Mouse (Mus musculus) bone marrow macrophage, adult 2 months (primary cell): ENCODE data around the gene Camk2b. TPM values are rescaled to one million over a fixed set of nuclear protein-coding genes. Genes with fewer than 3 reads are reported as not detected.
"Not testable (repeated sequence)": the region's sequence is repeated elsewhere in the genome, so short reads cannot be mapped to it uniquely, and the experiment has no call there.

Source experiments
- H3K27ac ChIP-seq: 2 replicates; pipeline ENCODE4 v1.5.1; 2012; ENCODE audit warnings: low read depth, low read length; ENCODE audit not compliant: insufficient read depth
- H3K4me1 ChIP-seq: 2 replicates; pipeline ENCODE4 v1.6.1; 2012; ENCODE audit warnings: low read length; ENCODE audit not compliant: control insufficient read depth, insufficient read depth
- H3K4me3 ChIP-seq: 2 replicates; pipeline ENCODE4 v1.5.1; 2012; ENCODE audit warnings: mild to moderate bottlenecking, low read length, moderate library complexity; ENCODE audit not compliant: insufficient read depth
- CTCF ChIP-seq: IDR thresholded peaks from 2 replicates; pipeline ENCODE4 v1.5.1; 2012; ENCODE audit warnings: low read depth, mild to moderate bottlenecking, low read length, moderate library complexity
- POLR2A ChIP-seq: IDR thresholded peaks from 2 replicates; pipeline ENCODE4 v1.6.1; 2012; ENCODE audit warnings: mild to moderate bottlenecking, low read depth, low read length, borderline replicate concordance
- polyA plus RNA-seq: library from polyadenylated mRNA; stranded (reverse); fragments of >200 nt; gene quantifications from 2 replicates; pipeline ENCODE4 v1.2.4, GENCODE M21; 2012; ENCODE audit not compliant: missing spikeins, insufficient read depth, insufficient read length

Gene Camk2b
- polyA plus RNA-seq, 1 experiment, result 0.63 TPM

DNA sequence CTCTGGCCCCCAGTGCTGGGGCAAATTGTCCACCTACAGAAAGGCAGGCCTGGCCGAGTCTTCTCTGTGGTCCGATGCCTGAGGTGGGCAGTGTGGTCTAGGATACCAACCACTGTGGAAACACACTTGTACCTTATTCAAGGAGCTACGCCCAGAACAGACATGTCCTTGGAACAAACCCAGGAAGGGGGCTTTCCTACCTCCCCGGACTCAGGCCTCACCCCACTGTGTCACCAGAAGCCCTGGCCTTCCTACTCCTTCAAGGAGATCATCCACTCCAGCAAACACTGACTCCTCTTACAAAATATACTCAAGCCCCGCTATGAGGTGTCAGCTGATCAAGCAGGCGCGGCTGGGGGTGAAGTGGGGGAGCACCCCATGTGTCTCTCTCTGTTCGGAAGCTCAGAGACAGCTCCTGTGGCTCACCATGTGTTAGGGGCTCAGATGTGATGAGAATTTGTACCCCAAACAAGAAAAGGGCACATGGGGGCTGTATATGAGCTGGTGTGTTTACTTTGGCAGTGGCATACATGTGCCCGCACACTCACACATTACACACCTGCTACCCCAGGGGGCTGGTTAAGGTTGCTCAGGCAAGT lies 49.3 kb downstream of the Camk2b start:
- H3K4me3 ChIP-seq, result no peak overlapping the region
- no peak for TF ChIP-seq POLR2A
- H3K27ac ChIP-seq, result no peak overlapping the region

GRCm38 (mm10) chr11:6016368-6016767 lies 49.8 kb downstream of the Camk2b start:
- H3K27ac ChIP-seq, result no peak overlapping the region
- no peak overlapping the region for H3K4me3 ChIP-seq
- no peak for TF ChIP-seq CTCF
- no peak for TF ChIP-seq POLR2A
- H3K4me1 ChIP-seq, result peaks cover 5% of the 10 kb centered on the region

More for the DNA sequence above, 49.3 kb downstream of the Camk2b start:
- peaks cover 5% of the 10 kb centered on the region for H3K4me1 ChIP-seq

DNA sequence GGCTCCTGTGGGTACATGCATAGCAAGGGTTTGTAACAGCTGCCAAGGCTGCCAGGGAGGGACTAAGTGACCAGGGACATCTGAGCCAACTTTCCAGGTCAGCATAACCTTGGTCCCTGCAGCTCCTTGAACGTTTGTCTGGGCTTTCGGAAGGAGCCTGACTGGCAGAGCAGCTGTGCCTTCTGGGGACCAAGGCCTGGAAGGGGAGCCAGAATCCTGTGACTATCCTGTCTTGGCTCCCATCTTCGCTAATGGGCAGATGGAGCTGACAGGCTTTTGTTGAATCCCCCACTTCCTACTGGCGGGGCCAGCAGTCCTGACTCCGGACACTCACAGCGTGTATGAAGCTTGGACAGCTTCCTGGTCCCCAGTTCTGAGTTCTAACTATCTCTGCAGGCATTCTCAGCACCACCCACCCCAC lies 51.1 kb downstream of the Camk2b start:
- peaks cover 5% of the 10 kb centered on the region for H3K4me1 ChIP-seq
- no peak overlapping the region for H3K4me3 ChIP-seq
- no peak overlapping the region for H3K27ac ChIP-seq
- TF ChIP-seq POLR2A, result no peak
- no peak for TF ChIP-seq CTCF

- Histone ChIP-seq H3K27ac (no peak overlapping the region), H3K4me1 (no peaks in the 10 kb centered on the region), H3K4me3 (no peak overlapping the region)
- TF ChIP-seq CTCF (no peak), POLR2A (no peak)
These were observed 52.8 kb downstream of the Camk2b start for GRCm38 (mm10) chr11:6013359-6013758.

DNA sequence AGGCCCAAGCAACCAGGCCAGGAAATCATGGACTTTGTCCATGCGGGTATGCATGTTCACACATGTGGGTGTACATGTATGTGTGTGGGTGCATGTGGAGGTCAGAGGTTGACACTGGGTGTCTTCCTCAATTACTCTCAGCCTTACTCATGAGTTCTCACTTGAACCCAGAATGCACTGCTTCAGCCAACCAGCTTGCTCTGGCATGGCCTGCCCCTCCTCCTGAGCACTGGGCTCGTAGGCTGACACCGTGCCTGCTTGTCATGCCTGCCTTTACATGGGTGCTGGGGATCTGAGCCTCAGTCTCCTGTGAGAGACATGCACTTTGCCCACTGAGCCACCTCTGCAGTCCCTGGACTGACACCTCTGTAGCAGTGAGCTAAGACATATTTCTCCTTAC lies 54.3 kb downstream of the Camk2b start:
- Histone ChIP-seq H3K4me1 (no peaks in the 10 kb centered on the region), H3K4me3 (no peak overlapping the region), H3K27ac (no peak overlapping the region)
- TF ChIP-seq POLR2A (no peak), CTCF (no peak)

- H3K27ac ChIP-seq, H3K4me3 ChIP-seq, H3K4me1 ChIP-seq: not testable (repeated sequence)
These were observed 55.2 kb downstream of the Camk2b start for GRCm38 (mm10) chr11:6010751-6011482.

- H3K27ac ChIP-seq, result not testable (repeated sequence)
- peak overlapping the region; percentile 54 for H3K4me3 ChIP-seq
- H3K4me1 ChIP-seq, result peaks cover 18% of the 10 kb centered on the region
These were observed 58.4 kb downstream of the Camk2b start for GRCm38 (mm10) chr11:6007779-6008128.

DNA sequence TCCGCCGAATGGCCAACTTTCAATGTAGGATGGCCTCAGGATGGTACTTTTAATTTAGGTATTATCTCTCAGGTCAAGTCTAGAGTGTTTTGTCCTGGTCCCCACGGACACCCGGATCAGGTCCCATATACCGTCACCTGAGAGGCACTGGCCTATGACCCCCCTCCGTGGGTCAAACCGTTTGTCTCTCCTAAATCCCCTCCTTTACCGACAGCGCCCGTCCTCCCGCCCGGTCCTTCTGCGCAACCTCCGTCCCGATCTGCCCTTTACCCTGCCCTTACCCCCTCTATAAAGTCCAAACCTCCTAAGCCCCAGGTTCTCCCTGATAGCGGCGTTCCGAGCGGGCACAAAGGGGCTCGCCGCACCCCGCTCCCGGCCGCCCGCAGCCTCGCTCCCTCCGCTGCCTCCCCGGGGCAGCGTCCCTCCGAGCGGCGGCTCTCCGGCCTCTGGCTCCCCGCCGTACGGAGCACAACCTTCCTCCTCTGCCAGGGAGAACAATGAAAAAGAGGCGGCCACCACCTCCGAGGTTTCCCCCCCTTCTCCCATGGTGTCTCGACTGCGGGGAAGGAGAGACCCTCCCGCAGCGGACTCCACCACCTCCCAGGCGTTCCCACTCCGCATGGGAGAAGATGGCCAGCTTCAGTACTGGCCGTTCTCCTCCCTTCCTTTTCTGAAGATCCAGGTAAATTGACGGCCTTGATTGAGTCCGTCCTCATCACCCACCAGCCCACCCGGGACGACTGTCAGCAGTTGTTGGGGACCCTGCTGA lies 59.0 kb downstream of the Camk2b start:
- Histone ChIP-seq H3K4me3 (peak overlapping the region; percentile 74), H3K4me1 (peaks cover 21% of the 10 kb centered on the region)
- not testable (repeated sequence) for H3K27ac ChIP-seq

DNA sequence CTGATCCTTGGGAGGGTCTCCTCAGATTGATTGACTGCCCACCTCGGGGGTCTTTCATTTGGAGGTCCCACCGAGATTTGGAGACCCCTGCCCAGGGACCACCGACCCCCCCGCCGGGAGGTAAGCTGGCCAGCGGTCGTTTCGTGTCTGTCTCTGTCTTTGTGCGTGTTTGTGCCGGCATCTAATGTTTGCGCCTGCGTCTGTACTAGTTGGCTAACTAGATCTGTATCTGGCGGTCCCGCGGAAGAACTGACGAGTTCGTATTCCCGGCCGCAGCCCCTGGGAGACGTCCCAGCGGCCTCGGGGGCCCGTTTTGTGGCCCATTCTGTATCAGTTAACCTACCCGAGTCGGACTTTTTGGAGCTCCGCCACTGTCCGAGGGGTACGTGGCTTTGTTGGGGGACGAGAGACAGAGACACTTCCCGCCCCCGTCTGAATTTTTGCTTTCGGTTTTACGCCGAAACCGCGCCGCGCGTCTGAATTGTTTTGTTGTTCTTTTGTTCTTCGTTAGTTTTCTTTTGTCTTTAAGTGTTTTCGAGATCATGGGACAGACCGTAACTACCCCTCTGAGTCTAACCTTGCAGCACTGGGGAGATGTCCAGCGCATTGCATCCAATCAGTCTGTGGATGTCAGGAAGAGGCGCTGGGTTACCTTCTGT lies 59.7 kb downstream of the Camk2b start:
- Histone ChIP-seq H3K27ac (peak overlapping the region; percentile 17; the same call in 1 of the 2 replicates), H3K4me3 (peak overlapping the region; percentile 74), H3K4me1 (peaks cover 26% of the 10 kb centered on the region)

DNA sequence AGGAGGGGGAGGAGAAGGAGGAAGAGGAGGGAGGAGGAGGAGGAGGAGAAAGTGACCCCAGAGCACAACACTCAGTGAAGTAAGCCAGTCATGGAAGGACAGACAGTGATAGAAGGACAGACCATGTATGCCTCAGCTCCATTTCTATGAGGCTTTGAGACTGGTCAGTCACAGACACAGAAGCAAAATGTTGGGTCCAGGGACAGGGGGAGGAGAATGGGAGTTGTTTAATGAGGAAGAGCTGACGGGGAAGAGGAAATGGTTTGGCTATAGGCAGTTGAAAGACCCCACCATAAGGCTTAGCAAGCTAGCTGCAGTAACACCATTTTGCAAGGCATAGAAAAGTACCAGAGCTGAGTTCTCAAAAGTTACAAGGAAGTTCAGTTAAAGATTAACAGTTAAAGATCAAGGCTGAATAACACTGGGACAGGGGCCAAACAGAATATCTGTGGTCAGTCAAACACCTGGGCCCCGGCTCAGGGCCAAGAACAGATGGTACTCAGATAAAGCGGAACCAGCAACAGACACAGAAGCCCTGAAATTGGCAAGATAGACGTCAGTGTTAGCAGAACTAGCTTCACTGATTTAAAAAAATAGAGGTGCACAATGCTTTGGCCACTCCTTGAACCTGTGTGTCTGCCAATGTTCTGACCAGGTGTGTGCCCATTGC lies 60.7 kb downstream of the Camk2b start:
- H3K4me3 ChIP-seq, result not testable (repeated sequence)
- peak overlapping the region; percentile 83 for H3K27ac ChIP-seq

More for the DNA sequence above, 60.7 kb downstream of the Camk2b start:
- H3K4me1 ChIP-seq, result peaks cover 35% of the 10 kb centered on the region
